Mouse (Mus musculus) hindbrain, embryonic 14.5 days (tissue): Measurements from ENCODE around the gene Bzw2. TPM values are rescaled to one million over a fixed set of nuclear protein-coding genes. Genes with fewer than 3 reads are reported as not detected.
A peak's percentile ranks its signal among the peaks of the same experiment; 100 is the strongest.

Experiments used
- ATAC-seq: fragments of 200-750 bp; cut with Nextera tagmentation; 2 replicates; pipeline ENCODE4 v1.8.0; 2017; ENCODE audit warnings: moderate number of reproducible peaks, mild to moderate bottlenecking, moderate TSS enrichment, moderate library complexity; ENCODE audit not compliant: low FRiP score
- DNase-seq: peaks from one replicate; pipeline ENCODE4 v3.0.0-alpha.2; 2015; ENCODE audit warnings: low spot score
- H3K27ac ChIP-seq: fragments of 300-500 bp; sonication (generic); 2 replicates; pipeline ENCODE4 v1.5.1; 2014; ENCODE audit warnings: mild to moderate bottlenecking, moderate library complexity
- H3K27me3 ChIP-seq: fragments of 300-500 bp; sonication (generic); 2 replicates; pipeline ENCODE4 v1.6.1; 2014; ENCODE audit warnings: mild to moderate bottlenecking, low read length, mixed read lengths; ENCODE audit not compliant: control insufficient read depth, insufficient read depth
- H3K36me3 ChIP-seq: fragments of 300-500 bp; sonication (generic); replicated peaks from 2 replicates; pipeline ENCODE4 v1.6.1; 2014; ENCODE audit not compliant: control insufficient read depth, insufficient read depth
- H3K4me1 ChIP-seq: fragments of 300-500 bp; sonication (generic); replicated peaks from 2 replicates; pipeline ENCODE4 v1.6.1; 2014; ENCODE audit warnings: antibody characterized with exemption, low read length, mixed read lengths; ENCODE audit not compliant: control insufficient read depth, insufficient read depth
- H3K4me2 ChIP-seq: fragments of 300-500 bp; sonication (generic); replicated peaks from 2 replicates; pipeline ENCODE4 v1.6.1; 2014; ENCODE audit warnings: mild to moderate bottlenecking, moderate library complexity
- H3K4me3 ChIP-seq: fragments of 300-500 bp; sonication (generic); replicated peaks from 2 replicates; pipeline ENCODE4 v1.5.1; 2014; ENCODE audit warnings: mild to moderate bottlenecking, low read length
- H3K9ac ChIP-seq: fragments of 300-500 bp; sonication (generic); 2 replicates; pipeline ENCODE4 v1.6.1; 2014
- H3K9me3 ChIP-seq: fragments of 300-500 bp; sonication (generic); 2 replicates; pipeline ENCODE4 v1.6.1; 2016; ENCODE audit warnings: low read length; ENCODE audit not compliant: control insufficient read depth
- WGBS: fragments of 180-500 bp; shearing (Covaris S2); extraction: QIAGEN DNeasy Blood & Tissue Kit; methylation state at CpG from one replicate; pipeline ENCODE4 v1.1.7; 2014; 5-methylcytosine and 5-hydroxymethylcytosine counted together
- polyA plus RNA-seq: library from polyadenylated mRNA; unstranded; fragments of >200 nt; fragmentation: Nextera tagmentation; extraction: Ambion mirVana; gene quantifications from 2 replicates; pipeline ENCODE4 v1.2.1, GENCODE M21; 2014

Bzw2 gene
- polyA plus RNA-seq, 1 experiment from 2014 or later = 402 TPM

- peaks cover 90% of the 10 kb centered on the region for H3K36me3 ChIP-seq
- no peak overlapping the region for H3K4me3 ChIP-seq
- H3K27me3 ChIP-seq = no peaks in the 10 kb centered on the region
- H3K4me2 ChIP-seq = no peak overlapping the region
- H3K4me1 ChIP-seq = no peaks in the 10 kb centered on the region
- H3K9ac ChIP-seq = no peak overlapping the region
- H3K9me3 ChIP-seq = no peaks in the 10 kb centered on the region
- whole genome bisulfite sequencing = 90% methylated on average over 3 of the region's 3 CpGs
- DNase-seq = no peak
- H3K27ac ChIP-seq = no peak overlapping the region
- ATAC-seq = no peak
Observed at GRCm38 (mm10) chr12:36119244-36119643, 38.6 kb downstream of the Bzw2 start.

GRCm38 (mm10) chr12:36117161-36117560 lies 40.7 kb downstream of the Bzw2 start:
- ATAC-seq (no peak), DNase-seq (no peak)
- Histone ChIP-seq H3K27me3 (no peaks in the 10 kb centered on the region), H3K27ac (no peak overlapping the region), H3K9ac (no peak overlapping the region), H3K4me3 (no peak overlapping the region), H3K4me2 (no peak overlapping the region), H3K4me1 (no peaks in the 10 kb centered on the region), H3K9me3 (no peaks in the 10 kb centered on the region), H3K36me3 (peaks cover 92% of the 10 kb centered on the region)
- 94% methylated on average over 6 of the region's 6 CpGs for WGBS

GRCm38 (mm10) chr12:36112081-36112480 lies 45.8 kb downstream of the Bzw2 start:
- Histone ChIP-seq H3K4me3 (no peak overlapping the region), H3K4me2 (no peak overlapping the region), H3K4me1 (no peaks in the 10 kb centered on the region), H3K9me3 (no peaks in the 10 kb centered on the region), H3K9ac (no peak overlapping the region), H3K27ac (no peak overlapping the region), H3K27me3 (no peaks in the 10 kb centered on the region), H3K36me3 (peaks cover 94% of the 10 kb centered on the region)
- WGBS = 95% methylated on average over 3 of the region's 3 CpGs
- ATAC-seq = no peak
- no peak for DNase-seq

GRCm38 (mm10) chr12:36111110-36111509 lies 46.8 kb downstream of the Bzw2 start:
- Histone ChIP-seq H3K9me3 (no peaks in the 10 kb centered on the region), H3K9ac (no peak overlapping the region), H3K4me1 (no peaks in the 10 kb centered on the region), H3K4me3 (no peak overlapping the region), H3K4me2 (no peak overlapping the region), H3K27ac (no peak overlapping the region), H3K27me3 (no peaks in the 10 kb centered on the region), H3K36me3 (peaks cover 93% of the 10 kb centered on the region)
- ATAC-seq (no peak), DNase-seq (no peak)
- WGBS = 96% methylated on average over 5 of the region's 5 CpGs

DNA sequence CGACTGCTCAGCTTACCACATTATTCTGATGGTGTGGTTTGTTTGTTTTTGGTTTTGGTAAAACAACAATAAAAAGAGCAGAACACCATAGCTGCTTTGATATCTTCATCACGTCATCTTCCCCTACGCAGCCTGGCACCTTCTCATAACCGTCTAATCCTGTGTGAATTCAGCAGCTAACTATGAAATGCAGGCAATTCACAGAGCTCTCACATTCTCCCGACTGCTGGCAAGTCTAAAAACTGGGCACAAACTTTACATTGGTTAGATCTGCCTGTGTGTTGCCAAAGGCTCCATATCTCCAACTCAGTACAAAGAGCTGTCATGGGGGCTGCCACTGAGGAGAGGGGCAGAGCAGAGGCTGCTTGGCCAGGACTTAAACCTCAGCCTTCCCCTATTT lies 47.4 kb downstream of the Bzw2 start:
- no peak overlapping the region for H3K27ac ChIP-seq
- H3K4me1 ChIP-seq = no peaks in the 10 kb centered on the region
- no peak overlapping the region for H3K4me2 ChIP-seq
- 95% methylated on average over 5 of the region's 5 CpGs for WGBS
- H3K36me3 ChIP-seq = peaks cover 89% of the 10 kb centered on the region
- H3K27me3 ChIP-seq = no peaks in the 10 kb centered on the region
- no peaks in the 10 kb centered on the region for H3K9me3 ChIP-seq
- H3K4me3 ChIP-seq = no peak overlapping the region
- DNase-seq (no peak), ATAC-seq (no peak)
- H3K9ac ChIP-seq = no peak overlapping the region

- Histone ChIP-seq H3K4me1 (no peaks in the 10 kb centered on the region), H3K9ac (no peak overlapping the region), H3K4me3 (no peak overlapping the region), H3K9me3 (no peaks in the 10 kb centered on the region), H3K27me3 (no peaks in the 10 kb centered on the region), H3K4me2 (no peak overlapping the region), H3K36me3 (peaks cover 84% of the 10 kb centered on the region), H3K27ac (no peak overlapping the region)
- no peak for DNase-seq
- 95% methylated on average over 5 of the region's 5 CpGs for WGBS
- ATAC-seq = no peak
Observed at GRCm38 (mm10) chr12:36108442-36108841, 49.4 kb downstream of the Bzw2 start.

DNA sequence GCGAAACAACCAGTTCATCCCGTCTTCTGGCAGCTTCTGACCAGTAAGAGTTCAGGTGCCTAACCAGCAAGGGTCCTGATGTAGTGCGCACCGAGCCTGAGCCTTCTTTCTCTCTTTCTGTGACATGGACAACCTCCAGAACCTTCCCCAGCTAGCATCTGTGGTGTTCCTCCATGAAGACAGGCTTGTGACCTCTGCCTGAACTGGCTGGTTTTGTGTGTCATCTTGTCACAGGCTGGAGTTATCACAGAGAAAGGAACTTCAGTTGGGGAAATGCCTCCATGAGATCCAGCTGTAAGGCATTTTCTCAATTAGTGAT lies 54.3 kb downstream of the Bzw2 start:
- Histone ChIP-seq H3K4me1 (no peaks in the 10 kb centered on the region), H3K4me2 (no peak overlapping the region), H3K9ac (no peak overlapping the region), H3K9me3 (no peaks in the 10 kb centered on the region), H3K27me3 (no peaks in the 10 kb centered on the region), H3K27ac (no peak overlapping the region), H3K36me3 (peaks cover 58% of the 10 kb centered on the region), H3K4me3 (no peak overlapping the region)
- ATAC-seq (no peak), DNase-seq (no peak)
- WGBS = 85% methylated on average over 4 of the region's 4 CpGs

DNA sequence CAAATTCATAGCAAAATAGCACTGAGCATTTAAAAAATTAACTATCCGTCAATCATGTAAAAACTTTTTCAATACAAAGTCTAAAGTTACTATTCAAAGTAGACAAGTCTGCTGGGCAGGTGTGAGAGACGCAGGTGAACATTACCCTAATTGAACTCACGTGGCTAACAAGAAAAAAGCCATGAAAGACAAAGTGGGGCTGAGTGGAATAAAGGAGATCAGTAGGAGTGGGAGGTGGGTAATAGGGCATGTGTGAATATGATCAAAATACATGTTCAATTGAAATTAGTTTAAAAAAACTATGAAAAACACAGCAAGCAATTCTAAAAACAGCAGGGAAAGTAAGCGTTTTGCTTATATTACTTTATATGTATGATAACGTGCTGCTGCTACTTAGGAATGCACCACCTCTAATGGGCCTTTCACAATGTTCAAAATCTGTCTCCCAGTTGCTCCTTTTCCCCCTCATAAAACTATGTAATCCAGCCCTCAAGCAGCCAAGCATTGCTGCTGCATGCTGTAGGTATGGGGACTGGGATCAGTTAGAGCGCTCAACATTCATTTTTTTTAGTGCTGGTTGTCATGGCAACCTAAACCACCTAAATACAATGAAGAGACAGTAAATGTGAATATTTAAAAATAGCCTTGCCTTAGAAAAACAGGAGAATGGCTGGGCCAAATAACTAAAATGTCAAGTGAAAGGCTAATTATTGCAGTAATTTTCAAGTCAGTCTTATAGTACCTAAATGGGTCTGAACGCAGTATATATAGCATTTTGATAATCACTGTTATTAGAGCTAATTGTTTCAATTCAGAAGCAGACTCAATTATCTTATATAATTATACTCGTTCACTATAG lies 54.9 kb downstream of the Bzw2 start:
- H3K9me3 ChIP-seq = no peaks in the 10 kb centered on the region
- H3K4me3 ChIP-seq = no peak overlapping the region
- DNase-seq (peak; percentile 34), ATAC-seq (0 out of 2 replicates have a peak, but pooled peaks have one; percentile 37)
- no peak overlapping the region for H3K4me2 ChIP-seq
- 80% methylated on average over 8 of the region's 8 CpGs for WGBS
- no peak overlapping the region for H3K27ac ChIP-seq
- H3K36me3 ChIP-seq = peaks cover 53% of the 10 kb centered on the region
- no peaks in the 10 kb centered on the region for H3K27me3 ChIP-seq
- H3K4me1 ChIP-seq = no peaks in the 10 kb centered on the region
- H3K9ac ChIP-seq = no peak overlapping the region

- no peak for ATAC-seq
- H3K4me3 ChIP-seq = no peak overlapping the region
- 62% methylated on average over 7 of the region's 7 CpGs for WGBS
- H3K27me3 ChIP-seq = no peaks in the 10 kb centered on the region
- H3K9me3 ChIP-seq = no peaks in the 10 kb centered on the region
- H3K4me2 ChIP-seq = no peak overlapping the region
- H3K9ac ChIP-seq = no peak overlapping the region
- H3K27ac ChIP-seq = no peak overlapping the region
- no peaks in the 10 kb centered on the region for H3K4me1 ChIP-seq
- no peak for DNase-seq
- H3K36me3 ChIP-seq = peaks cover 50% of the 10 kb centered on the region
Observed at GRCm38 (mm10) chr12:36095371-36095880, 62.5 kb downstream of the Bzw2 start.
